Mouse (Mus musculus) liver, embryonic 14.5 days (tissue): ENCODE data around the gene Calr. TPM values are rescaled to one million over a fixed set of nuclear protein-coding genes. Genes with fewer than 3 reads are reported as not detected.

Source experiments
- ATAC-seq: fragments of 200-750 bp; cut with Nextera tagmentation; 2 replicates; pipeline ENCODE4 v1.8.0; 2017; ENCODE audit warnings: moderate number of reproducible peaks, mild to moderate bottlenecking, moderate library complexity; ENCODE audit not compliant: insufficient read depth
- DNase-seq, 3 experiments: peaks; one replicate each; pipeline ENCODE4 v3.0.0-alpha.2; 2012 to 2013; ENCODE audit warnings: low read depth in 3 of 3, low spot score in 3 of 3
- H3K27ac ChIP-seq: fragments of 300-500 bp; sonication (generic); 2 replicates; pipeline ENCODE4 v1.5.1; 2014; ENCODE audit warnings: moderate library complexity, mild to moderate bottlenecking, control low read depth, inconsistent platforms
- H3K27me3 ChIP-seq: fragments of 300-500 bp; sonication (generic); 2 replicates; pipeline ENCODE4 v1.6.1; 2014; ENCODE audit warnings: mild to moderate bottlenecking, low read length, moderate library complexity; ENCODE audit not compliant: control insufficient read depth, insufficient read depth
- H3K36me3 ChIP-seq: fragments of 300-500 bp; sonication (generic); replicated peaks from 2 replicates; pipeline ENCODE4 v1.6.1; 2014; ENCODE audit warnings: low read depth; ENCODE audit not compliant: control insufficient read depth, insufficient read depth
- H3K4me1 ChIP-seq, 2 experiments: fragments of 200-500 bp in 1 of 2; fragments of 300-500 bp in 1 of 2; sonication (generic) in 1 of 2; replicated peaks; 2 replicates each; pipeline ENCODE4 v1.6.1; 2012 to 2014; ENCODE audit warnings: antibody characterized with exemption in 1 of 2, inconsistent platforms in 1 of 2, low read length in 1 of 2; ENCODE audit not compliant: control insufficient read depth in 2 of 2, insufficient read depth in 2 of 2
- H3K4me2 ChIP-seq: fragments of 300-500 bp; sonication (generic); 2 replicates; pipeline ENCODE4 v1.6.1; 2014; ENCODE audit warnings: low read depth, mild to moderate bottlenecking, control low read depth, moderate library complexity
- H3K4me3 ChIP-seq, 2 experiments: fragments of 200-500 bp in 1 of 2; fragments of 300-500 bp in 1 of 2; sonication (generic) in 1 of 2; 2 replicates each; pipeline ENCODE4 v1.5.1; 2012 to 2014; ENCODE audit warnings: low read depth in 2 of 2, low read length in 2 of 2, mild to moderate bottlenecking in 2 of 2, control low read depth in 1 of 2, inconsistent platforms in 1 of 2, moderate library complexity in 1 of 2; ENCODE audit not compliant: insufficient read depth in 1 of 2
- H3K9ac ChIP-seq: fragments of 300-500 bp; sonication (generic); replicated peaks from 2 replicates; pipeline ENCODE4 v1.6.1; 2014; ENCODE audit warnings: mild to moderate bottlenecking, control low read depth, moderate library complexity
- H3K9me3 ChIP-seq: fragments of 300-500 bp; sonication (generic); 2 replicates; pipeline ENCODE4 v1.6.1; 2016; ENCODE audit warnings: low read length, mixed read lengths; ENCODE audit not compliant: control insufficient read depth
- CTCF ChIP-seq: IDR thresholded peaks from 2 replicates; pipeline ENCODE4 v1.5.1; 2016; ENCODE audit warnings: antibody characterized with exemption, low read depth, control low read depth
- EP300 ChIP-seq: IDR thresholded peaks from 2 replicates; pipeline ENCODE4 v1.6.1; 2016; ENCODE audit warnings: antibody characterized with exemption, low read depth
- WGBS: fragments of 180-500 bp; shearing (Covaris S2); extraction: QIAGEN DNeasy Blood & Tissue Kit; methylation state at CpG from one replicate; pipeline ENCODE4 v1.1.7; 2014; ENCODE audit not compliant: insufficient replicate concordance; 5-methylcytosine and 5-hydroxymethylcytosine counted together
- polyA plus RNA-seq, 2 experiments: library from polyadenylated mRNA; depleted of rRNA in 1 of 2; stranded (reverse) in 1 of 2; unstranded in 1 of 2; fragments of >200 nt; fragmentation: Nextera tagmentation in 1 of 2; extraction: Ambion mirVana in 1 of 2; gene quantifications; 2 replicates each; pipeline versions ENCODE4 v1.2.1 to v1.2.3; 2012 to 2014

Gene Calr
- polyA plus RNA-seq, 2 experiments: 262 to 348 TPM

GRCm38 (mm10) chr8:84889141-84889540, 42.4 kb upstream of the Calr start:
- H3K27me3 ChIP-seq: no peaks in the 10 kb centered on the region
- H3K4me3 ChIP-seq: no peak overlapping the region
- H3K9ac ChIP-seq: no peak overlapping the region
- peaks cover 42% of the 10 kb centered on the region for H3K36me3 ChIP-seq
- no peak overlapping the region for H3K4me2 ChIP-seq
- ATAC-seq (no peak), DNase-seq (no peak)
- TF ChIP-seq CTCF (no peak), EP300 (no peak)
- WGBS: 76% methylated on average over 1 of the region's 1 CpGs
- no peaks in the 10 kb centered on the region for H3K9me3 ChIP-seq
- H3K27ac ChIP-seq: no peak overlapping the region
- H3K4me1 ChIP-seq: peaks cover 3 to 15% of the 10 kb centered on the region in 2 experiments

- ATAC-seq (no peak), DNase-seq (no peak)
- H3K9me3 ChIP-seq: no peaks in the 10 kb centered on the region
- no peak overlapping the region for H3K4me3 ChIP-seq
- peaks cover 3 to 13% of the 10 kb centered on the region in 2 experiments for H3K4me1 ChIP-seq
- H3K27me3 ChIP-seq: no peaks in the 10 kb centered on the region
- WGBS: 93% methylated on average over 3 of the region's 3 CpGs
- peaks cover 42% of the 10 kb centered on the region for H3K36me3 ChIP-seq
- no peak for TF ChIP-seq CTCF
- TF ChIP-seq EP300: no peak
- no peak overlapping the region for H3K27ac ChIP-seq
- H3K4me2 ChIP-seq: no peak overlapping the region
- H3K9ac ChIP-seq: no peak overlapping the region
Measured at GRCm38 (mm10) chr8:84888280-84888679, 41.5 kb upstream of the Calr start.

- Histone ChIP-seq H3K27ac (no peak overlapping the region), H3K36me3 (peaks cover 35% of the 10 kb centered on the region)
- WGBS: 47% methylated on average over 4 of the region's 4 CpGs
Measured at GRCm38 (mm10) chr8:84884728-84885127, 38.0 kb upstream of the Calr start.

GRCm38 (mm10) chr8:84878915-84879314, 32.2 kb upstream of the Calr start:
- Histone ChIP-seq H3K4me3 (no peak overlapping the region), H3K9me3 (no peaks in the 10 kb centered on the region), H3K9ac (peak overlapping the region; percentile 31), H3K27me3 (no peaks in the 10 kb centered on the region), H3K36me3 (no peaks in the 10 kb centered on the region; the same call in 1 of the 2 replicates), H3K4me1 (peaks cover 13 to 14% of the 10 kb centered on the region in 2 experiments), H3K27ac (no peak overlapping the region), H3K4me2 (no peak overlapping the region)
- DNase-seq (no peak), ATAC-seq (peak; percentile 60)
- 54% methylated on average over 1 of the region's 1 CpGs for WGBS
- TF ChIP-seq CTCF (no peak), EP300 (no peak)

More at GRCm38 (mm10) chr8:84884728-84885127, 38.0 kb upstream of the Calr start:
- H3K4me3 ChIP-seq: no peak overlapping the region
- H3K27me3 ChIP-seq: no peaks in the 10 kb centered on the region
- no peak for DNase-seq
- no peaks in the 10 kb centered on the region; a peak in 2 of 4 replicates for H3K4me1 ChIP-seq
- TF ChIP-seq EP300: no peak
- TF ChIP-seq CTCF: no peak
- H3K4me2 ChIP-seq: no peak overlapping the region
- H3K9ac ChIP-seq: no peak overlapping the region; the same call in 1 of the 2 replicates
- H3K9me3 ChIP-seq: no peaks in the 10 kb centered on the region
- no peak for ATAC-seq

- H3K4me1 ChIP-seq: peaks cover 20 to 22% of the 10 kb centered on the region in 2 experiments
- no peaks in the 10 kb centered on the region; the same call in 1 of the 2 replicates for H3K36me3 ChIP-seq
- no peak for DNase-seq
- no peak for TF ChIP-seq CTCF
- no peak for TF ChIP-seq EP300
- no peak for ATAC-seq
- no peak overlapping the region for H3K27ac ChIP-seq
- H3K4me2 ChIP-seq: no peak overlapping the region
- no peaks in the 10 kb centered on the region for H3K27me3 ChIP-seq
- no peak overlapping the region for H3K4me3 ChIP-seq
- H3K9me3 ChIP-seq: no peaks in the 10 kb centered on the region
- no peak overlapping the region for H3K9ac ChIP-seq
- WGBS: 60% methylated on average over 3 of the region's 3 CpGs
Measured at GRCm38 (mm10) chr8:84877297-84878035, 30.7 kb upstream of the Calr start.
